Mouse (Mus musculus) gastrocnemius, adult 18-20 months (tissue): ENCODE results near the gene Meis3. TPM values are rescaled to one million over a fixed set of nuclear protein-coding genes. Genes with fewer than 3 reads are reported as not detected.

Experiments used
- DNase-seq: peaks from one replicate; pipeline ENCODE4 v3.0.0; 2021; ENCODE audit warnings: low spot score
- long read RNA-seq, 2 experiments: library from polyadenylated mRNA; stranded (forward); transcript quantifications; one replicate each; pipeline ENCODE4 v2.0.0; 2021
- total RNA-seq, 2 experiments: library from RNA; stranded (reverse); gene quantifications; 2 replicates each; pipeline ENCODE4 v1.2.3; 2021

Gene Meis3
- 1 to 10 TPM in 1 of 2 experiments, under 1 TPM in 1; 0.62 to 1.4 TPM for total RNA-seq
- long read RNA-seq, experiment 1, partial matches to known transcripts: 0 of 1 reads
- long read RNA-seq, experiment 1, other reads (novel, unspliced or antisense): 1 of 1 reads
- long read RNA-seq, experiment 2, partial matches to known transcripts: 0 of 1 reads
- long read RNA-seq, experiment 2, other reads (novel, unspliced or antisense): 1 of 1 reads

DNA sequence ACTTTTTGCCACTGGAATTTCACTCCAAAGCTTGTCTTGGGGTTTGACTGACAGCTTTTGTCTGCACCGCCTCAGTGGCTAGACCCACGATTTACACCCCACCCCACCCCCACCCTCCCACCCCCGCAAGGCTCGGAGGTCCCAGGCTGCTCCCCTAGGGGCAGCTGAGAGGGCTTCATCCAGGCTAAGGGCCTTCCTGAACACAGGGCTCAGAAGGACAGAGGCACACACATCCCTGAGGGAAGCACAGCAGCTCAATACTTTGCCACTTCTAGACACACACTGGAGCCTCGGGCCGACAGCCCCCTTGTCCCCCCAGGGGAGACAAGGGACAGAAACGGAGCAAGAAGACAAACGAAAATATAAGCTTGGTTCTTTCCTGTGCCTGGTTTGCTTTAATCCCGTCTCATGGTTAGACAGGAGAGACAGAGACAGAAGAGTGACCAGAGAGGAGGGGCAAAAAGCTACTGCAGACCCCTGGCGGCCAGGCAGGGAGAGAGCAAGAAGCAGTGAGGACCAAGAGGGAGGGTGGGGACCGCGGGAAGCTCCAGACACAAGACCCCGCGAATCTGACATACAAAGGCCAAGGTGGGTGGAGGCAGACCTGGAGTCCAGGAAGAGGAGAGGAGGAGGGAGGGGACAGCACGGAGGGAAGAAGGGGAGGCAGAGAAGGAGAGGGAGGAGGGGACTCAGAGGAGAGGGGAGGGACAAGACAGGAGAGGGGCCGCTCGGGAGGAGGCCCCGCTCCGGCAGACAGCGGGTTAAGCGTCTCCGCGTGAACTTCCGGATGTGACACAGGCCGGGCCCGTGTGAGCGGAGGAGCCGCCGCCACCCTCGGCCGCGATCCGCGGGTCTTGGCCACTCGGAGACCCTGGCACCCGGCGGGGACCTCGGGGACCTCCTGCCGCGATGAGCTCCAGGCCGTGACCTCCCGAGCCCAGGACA is at the start of gene Meis3:
Meis3 (plus strand) TSS at position 494 of the 945 bp plus-strand sequence.
- peak; percentile 24 for DNase-seq

DNA sequence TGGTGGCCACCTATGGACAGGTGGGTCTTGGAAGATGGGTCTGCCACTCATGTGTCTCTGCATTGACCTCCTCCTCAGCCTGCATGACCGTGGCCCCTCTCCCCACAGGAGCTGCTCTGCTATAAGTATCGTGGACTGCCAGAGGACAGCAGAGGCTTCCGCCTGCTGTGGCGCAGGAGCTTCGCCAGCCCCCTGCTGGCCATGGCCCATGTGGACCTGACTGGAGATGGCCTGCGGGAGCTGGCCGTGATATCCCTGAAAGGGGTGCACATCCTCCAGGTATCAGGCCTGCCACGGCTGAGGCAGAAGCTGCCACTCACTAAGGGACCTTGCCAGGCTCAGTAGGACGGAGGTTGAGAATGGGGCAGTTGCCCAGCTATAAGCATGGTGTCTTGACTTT is 49.1 kb upstream of the Meis3 start:
- DNase-seq: no peak

DNA sequence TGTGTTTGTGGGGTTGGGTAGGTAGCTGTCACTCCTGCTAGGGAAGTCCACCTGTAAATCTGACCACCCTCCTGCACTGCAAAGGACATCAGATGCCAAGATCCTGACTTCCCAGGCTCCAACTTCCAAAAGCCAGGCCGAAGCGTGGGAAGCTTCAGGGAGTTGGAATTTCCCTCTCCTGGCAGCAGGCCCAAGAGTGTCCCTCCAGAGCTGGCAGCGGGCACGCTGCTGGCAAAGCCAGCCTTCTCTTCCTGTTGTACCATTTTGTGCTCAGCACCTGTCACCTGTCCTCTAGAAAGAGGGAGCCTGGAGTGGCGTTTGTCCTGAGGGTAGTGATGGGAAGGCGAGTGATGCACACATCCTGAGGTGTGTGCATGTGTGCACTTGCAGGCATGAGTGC is 46.5 kb upstream of the Meis3 start:
- no peak for DNase-seq

DNA sequence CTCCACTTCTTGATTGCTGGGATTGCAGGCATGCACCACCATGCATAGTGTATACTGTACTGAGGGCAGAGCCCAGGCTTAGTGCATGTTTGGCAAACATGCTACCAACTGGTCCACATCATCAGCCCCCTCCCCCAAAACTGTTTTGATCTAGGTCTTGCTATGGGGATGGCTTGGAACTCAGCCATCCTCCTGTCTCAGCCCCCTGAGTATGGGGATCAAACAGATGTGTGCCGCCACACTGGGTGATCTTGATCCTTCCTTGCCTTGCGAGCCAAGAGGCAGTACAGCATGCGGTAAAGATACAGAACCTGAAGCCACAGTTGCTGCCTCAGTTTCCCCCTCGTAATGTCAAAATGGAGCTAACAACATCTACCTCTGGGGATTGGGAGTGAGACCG is 46.0 kb upstream of the Meis3 start:
- no peak for DNase-seq

DNA sequence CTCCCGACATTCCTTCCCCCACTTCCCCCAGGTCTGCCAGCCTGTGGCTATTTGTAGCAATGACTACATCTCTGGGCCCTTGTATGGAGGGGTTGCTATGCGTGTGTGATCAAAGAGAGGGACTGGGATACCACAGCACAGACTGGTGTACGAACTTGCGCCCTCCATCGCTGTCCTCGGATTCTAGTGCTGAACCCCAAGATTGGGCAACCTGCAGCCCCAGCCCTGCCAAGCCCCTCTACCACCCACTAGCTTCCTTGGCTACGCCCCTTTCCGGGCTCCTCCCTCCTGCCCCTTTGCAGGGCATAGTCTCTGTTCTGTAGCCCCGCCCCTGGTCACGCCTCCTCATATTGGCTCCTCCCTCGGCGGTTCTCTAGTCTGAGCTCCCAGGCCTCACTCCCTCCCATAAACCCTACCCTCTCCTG is 45.5 kb upstream of the Meis3 start, which contains the start of gene Slc8a2:
Slc8a2 (plus strand) TSS at position 406 of the 425 bp plus-strand sequence.
- peak; percentile 78 for DNase-seq

DNA sequence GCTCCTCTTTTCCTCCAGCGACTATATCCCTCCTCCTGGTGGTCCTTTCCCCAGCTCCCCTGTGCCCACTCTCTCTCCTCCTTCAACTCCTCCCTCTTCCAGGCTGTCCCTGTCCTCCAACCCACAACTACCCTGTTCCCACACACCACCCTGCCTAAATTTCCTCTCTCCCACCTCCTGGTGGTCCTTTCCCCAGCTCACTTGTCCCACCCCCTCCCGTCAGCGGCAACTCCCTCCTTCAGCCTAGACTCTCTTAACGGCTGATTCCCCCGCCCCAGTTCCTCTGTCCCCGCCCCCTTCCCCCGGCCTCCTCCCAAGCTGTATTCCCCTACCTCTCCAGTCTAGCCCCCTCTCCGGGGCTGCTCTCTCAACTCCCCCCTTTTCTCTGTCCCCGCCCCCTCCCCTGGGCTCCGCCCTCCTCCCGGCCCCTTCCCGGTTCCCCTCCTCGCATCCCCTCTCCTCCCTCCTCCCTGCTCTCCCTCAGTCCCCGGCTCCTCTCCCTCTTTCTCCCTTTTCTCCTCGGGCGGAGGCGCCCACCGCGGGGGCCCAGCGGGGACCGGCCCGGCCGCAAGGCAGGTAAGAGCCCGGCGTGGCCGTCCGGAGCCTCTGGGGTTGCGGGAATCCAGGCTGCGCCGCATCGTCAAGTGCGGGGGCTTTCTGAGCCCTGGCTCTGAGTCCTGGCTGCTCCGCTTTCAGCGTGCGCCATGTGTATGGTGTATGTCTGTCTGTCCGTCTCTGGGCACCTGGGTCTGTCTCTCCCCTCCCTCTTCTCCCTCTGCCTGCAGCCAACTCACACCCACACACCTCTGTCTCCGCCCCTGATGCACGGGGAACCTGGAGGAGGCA is 44.8 kb upstream of the Meis3 start:
- no peak for DNase-seq

DNA sequence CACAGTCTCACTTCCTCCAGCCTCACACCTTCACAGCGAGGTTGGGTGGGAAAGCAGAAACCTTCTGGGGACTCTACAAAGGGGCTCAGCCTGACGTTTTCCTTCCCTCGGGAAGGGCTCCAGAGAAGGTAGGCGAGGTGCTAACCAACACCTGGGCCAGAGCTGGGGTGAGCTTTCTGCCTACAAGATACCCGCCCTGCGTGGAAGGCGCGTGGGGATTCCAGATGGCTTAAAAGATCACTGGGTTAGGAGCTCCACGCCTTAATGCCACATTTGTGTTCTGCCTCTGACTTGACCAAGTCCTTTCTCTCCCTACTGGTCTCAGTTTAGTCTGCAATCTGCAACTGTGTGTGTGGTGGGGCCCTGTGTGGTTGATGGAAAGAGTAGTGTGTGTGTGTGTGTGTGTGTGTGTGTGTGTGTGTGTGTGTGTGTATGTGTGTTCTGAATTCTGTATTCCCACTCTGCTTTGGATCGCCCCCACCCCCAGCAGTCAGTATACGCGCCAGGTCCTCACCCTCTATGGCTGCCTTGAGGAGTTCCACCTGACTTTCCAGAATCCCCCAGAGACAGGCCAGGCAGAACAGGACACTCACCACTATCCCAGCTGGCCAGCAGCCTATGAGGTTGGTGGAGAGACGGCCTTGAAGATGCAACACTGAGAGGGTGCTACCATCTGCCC is 43.8 kb upstream of the Meis3 start:
- no peak for DNase-seq

DNA sequence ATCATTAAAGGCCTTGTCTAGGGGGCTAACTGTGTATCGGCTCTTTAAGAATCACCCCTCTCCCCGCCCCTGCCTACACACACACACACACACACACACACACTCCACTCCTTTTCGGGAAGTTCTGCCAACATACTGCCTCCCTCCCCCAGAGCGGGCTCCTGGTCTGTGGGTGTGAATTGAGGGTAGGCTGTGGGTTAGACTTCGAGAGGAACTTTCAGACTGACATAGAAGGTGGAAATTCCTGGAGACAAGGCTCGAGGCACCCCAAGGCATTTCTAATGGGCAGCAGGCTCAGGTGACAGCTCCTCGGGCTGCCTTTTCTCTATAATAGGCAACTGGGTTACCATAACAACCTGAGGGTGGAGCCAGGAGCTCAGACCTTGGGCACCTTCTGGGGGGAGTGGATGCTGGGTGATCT is 42.7 kb upstream of the Meis3 start:
- no peak for DNase-seq

DNA sequence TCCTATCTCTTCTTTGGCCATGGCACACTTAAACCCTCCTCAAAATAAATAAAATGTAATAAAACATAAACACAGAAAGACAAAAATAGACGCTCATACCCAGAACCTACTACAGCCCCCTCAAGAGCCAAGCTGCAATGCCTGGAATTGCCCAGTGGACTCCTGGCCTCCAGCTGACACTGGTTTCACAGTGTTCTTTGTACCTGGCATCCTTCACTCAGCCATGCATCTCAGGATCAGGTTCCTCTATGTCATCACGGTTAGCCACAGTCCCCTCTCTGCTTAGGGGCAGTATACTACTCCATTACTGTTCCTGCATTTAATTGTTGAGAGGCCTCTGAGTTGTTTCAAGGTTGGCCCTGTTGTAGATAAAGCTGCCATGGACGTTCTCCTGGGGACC is 42.0 kb upstream of the Meis3 start:
- no peak for DNase-seq

DNA sequence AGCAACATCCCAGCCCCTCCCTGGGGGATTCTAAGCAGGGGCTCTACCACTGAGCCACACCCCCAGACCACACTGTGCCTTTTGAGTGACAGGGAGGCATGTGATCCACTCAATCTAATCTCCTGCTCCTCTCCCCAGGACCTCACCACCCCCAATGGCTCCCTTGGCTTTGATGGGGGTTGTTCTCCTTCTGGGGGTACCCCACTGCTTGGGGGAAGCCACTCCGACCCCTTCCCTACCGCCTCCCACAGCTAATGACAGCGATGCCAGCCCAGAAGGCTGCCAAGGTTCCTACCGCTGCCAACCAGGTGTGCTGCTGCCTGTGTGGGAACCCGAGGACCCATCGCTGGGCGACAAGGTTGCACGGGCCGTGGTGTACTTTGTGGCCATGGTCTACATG is 41.2 kb upstream of the Meis3 start:
- no peak for DNase-seq

DNA sequence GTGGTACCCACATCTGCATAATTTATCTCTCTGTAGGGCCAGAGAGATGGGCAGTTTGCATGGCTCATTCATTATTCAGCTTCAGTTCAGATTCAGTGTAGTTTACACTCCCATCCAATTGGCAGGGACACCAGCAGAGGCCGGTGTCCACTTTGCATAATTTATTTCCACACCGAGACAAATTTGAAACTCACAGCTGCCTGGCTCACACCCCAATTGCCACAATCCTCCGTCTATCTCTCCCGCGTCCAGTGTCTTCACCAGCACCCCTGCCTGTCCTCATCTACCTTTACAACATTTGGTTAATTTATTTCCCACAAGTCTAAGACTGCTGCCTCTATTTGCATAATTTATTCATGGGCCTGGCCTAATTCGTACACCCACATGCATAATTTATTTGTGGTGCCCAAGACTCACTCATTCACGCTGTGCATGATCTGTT is 39.9 kb upstream of the Meis3 start:
- no peak for DNase-seq

DNA sequence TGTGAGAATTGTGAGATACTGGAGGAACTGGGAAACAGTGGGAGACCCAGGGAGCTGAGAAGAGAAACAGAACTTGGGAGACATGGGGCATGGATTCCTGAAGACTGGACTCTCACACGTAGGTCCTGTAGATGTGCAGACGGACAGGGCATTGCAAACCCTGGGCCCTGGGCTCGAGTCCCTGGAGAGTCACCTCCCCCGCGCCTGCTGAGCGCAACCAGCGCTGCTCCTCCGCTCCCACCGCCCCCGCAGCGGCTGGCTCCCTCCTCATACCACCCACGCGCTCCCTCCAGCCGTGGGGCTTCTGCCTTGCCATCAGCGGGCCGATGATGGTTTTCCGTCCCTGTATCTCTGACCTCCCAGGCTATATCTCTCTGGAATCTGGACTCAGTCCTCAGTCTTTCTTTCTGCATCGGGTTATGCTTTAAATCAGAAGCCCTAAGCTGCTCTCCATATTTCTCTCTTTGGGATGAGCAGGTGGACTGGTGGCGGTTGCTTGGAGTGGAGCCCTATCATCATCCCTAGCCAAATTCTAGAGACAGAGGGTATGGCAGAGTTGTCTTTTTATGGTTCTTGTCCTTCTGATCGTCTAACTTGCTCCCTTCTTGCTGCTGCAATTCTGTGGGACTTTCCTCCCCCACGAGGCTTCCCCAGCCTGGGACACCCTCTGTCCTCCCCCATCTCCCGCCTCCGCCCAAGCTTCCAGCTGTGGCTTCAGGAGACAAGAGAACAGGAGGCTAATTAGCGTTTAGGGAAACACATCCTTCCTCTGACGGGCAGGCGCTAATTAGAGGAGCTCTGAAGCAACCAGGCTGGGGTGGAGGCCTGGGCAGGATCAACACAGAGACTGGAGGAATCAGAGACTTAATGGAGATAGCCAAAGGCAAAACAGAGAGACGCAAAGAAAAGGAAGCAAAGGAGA is 28.1 kb upstream of the Meis3 start:
- DNase-seq: no peak

DNA sequence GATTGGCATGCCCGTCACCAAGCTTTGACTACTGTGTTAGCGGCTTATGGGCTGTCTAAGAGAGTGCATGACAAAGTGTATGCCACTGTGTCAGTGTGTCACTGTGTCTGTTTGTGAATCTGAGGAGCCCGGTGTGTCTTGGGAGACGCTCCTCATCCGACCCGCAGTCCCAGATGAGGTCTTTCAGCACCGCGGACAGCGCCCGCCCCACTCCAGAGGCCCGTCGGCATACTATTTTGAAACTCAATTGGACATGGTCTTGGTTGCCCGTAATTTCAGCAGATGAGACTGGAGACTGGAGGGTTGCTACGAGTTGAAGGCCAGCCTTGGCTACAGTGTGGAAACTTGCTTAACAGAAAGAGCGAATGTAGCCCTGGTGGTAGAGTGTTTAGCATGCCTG is 27.2 kb upstream of the Meis3 start:
- peak; percentile 43 for DNase-seq

DNA sequence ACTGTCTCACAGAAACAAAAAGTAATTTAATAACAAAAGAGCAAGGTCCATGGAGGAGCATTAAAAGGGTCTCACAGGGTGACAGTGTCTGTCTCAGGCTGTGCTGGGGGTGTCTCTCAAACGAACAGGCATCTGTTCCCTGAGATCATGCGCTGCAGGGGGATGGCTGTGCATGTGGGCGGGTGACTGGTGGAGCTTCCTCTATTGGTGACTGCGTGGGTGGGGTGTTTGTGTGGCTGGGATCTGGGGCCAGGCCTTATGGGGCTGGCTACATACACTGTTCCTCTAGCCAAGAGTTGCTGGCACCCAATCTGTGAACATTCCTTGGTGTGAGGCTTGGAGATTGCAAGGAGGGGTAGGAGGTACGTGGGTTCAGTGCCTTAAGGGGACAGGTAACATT is 25.6 kb upstream of the Meis3 start:
- DNase-seq: no peak

DNA sequence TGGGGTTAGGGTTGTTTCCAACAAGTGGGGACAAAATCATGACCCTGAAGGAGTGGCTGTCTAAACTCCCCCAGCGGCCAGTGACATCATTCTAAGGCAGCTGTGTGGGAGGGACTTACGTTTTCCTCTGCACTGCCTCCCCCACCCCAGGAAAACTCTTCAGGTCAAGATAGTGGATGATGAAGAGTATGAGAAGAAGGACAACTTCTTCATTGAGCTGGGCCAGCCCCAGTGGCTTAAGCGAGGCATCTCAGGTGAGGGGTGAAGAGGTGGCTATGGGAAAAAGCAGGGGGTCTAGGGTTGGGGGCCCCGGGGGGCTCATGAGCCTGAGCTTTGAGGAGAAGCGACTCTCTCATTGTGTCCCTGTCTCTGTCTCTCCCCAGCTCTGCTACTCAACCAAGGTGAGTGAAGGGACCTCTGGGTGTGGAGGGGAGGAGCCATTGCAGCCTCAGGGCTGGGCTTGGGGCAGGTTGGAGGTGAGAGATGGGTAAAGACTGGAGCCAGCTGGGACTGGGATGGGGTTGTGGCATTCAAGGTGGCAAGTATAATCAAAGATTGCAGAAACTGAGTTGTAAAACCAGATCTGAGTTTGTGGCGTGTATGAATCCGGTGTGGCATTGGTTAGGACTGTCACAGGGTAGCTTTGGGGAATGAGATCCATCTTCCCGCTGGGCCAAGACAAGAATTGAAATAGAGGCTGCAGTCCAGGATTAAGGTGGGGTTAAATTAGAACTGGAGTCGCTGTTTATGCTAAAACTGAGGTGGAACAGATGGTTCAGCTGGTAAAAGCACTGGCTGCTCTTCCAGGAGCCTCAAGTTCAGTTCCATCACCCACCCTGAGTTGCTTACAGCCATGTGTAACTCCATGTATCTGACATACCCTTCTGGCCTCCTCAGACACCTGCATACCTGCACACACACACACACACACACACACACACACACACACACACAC is 24.4 kb upstream of the Meis3 start:
- DNase-seq: no peak

DNA sequence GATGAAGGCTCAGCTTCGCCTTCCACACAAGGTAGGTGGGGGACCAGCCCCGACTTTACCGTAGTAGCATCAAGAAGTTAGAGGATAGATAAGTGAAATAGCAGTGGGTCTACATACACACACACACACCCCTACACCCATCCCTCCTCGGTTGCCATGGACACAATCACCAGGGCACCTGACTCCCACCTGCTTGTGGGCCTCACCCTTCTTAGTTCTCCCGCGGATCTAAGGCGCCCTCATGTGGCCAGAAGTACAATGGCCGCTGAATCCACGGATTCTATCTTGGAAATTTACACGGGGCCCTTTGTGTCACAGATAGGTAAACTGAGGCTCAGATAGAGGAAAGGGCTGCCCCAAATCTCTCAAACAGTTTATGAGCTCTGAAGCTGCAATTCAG is 21.4 kb upstream of the Meis3 start:
- peak; percentile 42 for DNase-seq

DNA sequence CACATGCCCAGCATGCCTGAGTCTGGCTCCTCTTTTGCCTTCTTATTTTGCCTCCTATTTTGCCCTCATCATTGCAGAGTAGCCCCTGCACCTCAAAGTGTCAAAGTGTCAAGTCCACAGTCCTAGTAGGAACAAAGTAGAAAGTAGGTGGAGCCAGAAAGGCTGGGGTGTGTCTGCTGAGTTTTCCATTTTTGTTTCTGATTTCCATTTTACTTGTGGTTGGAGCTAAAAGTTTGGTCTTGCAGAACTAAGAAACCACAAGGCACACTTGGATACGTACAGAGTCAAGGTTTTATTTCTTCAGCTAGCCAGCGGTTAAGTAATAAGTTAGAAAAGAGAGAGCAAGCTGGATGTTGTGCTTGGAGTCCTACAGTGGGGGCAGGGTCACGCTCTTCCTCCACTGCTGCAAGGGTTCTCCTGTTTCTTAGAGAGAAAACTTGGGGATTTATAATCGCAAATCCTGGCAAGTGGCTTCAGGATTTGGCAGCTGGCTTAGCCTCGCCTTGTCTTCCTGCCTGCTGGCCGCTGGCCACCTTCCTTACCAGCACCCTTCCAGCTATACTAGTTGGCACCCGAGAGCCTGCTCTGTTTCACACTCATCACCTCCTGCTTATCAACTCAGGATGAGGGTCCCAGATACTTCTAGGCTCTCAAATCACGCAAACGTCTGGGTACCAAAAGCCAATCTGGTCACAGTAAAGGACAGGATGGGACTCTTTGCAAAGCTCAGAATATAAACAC is 19.6 kb upstream of the Meis3 start:
- no peak for DNase-seq

DNA sequence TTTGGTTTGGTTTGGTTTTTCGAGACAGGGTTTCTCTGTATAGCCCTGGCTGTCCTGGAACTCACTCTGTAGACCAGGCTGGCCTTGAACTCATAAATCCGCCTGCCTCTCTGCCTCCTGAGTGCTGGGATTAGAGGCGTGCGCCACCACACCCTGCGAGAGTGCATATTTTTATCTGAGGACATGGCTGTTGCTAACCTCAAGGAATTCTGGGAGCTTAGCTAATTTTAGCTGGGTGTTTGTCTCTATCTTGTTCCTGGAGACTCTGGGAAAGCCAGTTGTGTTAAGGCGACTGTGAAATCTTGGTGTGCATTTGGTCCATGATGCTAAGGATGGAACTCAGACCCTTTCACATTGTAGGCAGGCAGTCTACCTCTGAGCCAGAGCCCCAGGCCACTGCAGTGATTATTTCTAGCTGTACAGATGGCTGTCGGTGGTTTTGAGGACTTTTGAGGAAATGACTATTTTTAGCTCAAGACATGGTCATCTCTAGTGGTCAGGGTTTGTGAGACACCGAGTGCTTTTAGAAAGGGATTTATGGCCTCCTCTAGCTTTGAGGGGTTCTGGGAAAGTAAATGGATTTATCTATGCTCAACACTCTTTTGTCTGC is 18.7 kb upstream of the Meis3 start:
- DNase-seq: no peak
